Mouse (Mus musculus) bone marrow, adult 2 months (tissue): ENCODE measurements around the gene Gja10. TPM values are rescaled to one million over a fixed set of nuclear protein-coding genes. Genes with fewer than 3 reads are reported as not detected.

Experiments used
- H3K27ac ChIP-seq: fragments of 200-500 bp; 2 replicates; pipeline ENCODE4 v1.5.1; 2012; ENCODE audit warnings: low read depth, mild to moderate bottlenecking, control low read depth, inconsistent platforms, low read length; ENCODE audit not compliant: control insufficient read depth, poor library complexity, insufficient read depth
- H3K4me1 ChIP-seq: fragments of 200-500 bp; 2 replicates; pipeline ENCODE4 v1.6.1; 2011; ENCODE audit warnings: low read length; ENCODE audit not compliant: control insufficient read depth, insufficient read depth
- H3K4me3 ChIP-seq: fragments of 200-500 bp; replicated peaks from 2 replicates; pipeline ENCODE3; 2011; ENCODE audit warnings: mild to moderate bottlenecking, low read depth, low read length, control low read depth; ENCODE audit not compliant: control insufficient read depth
- CTCF ChIP-seq: fragments of 200-500 bp; IDR thresholded peaks from 2 replicates; pipeline ENCODE4 v1.5.1; 2011; ENCODE audit warnings: low read length, control low read depth; ENCODE audit not compliant: control insufficient read depth, insufficient read depth
- POLR2A ChIP-seq: fragments of 200-500 bp; IDR thresholded peaks from 2 replicates; pipeline ENCODE4 v1.6.1; 2011; ENCODE audit warnings: low read depth, mild to moderate bottlenecking, control low read depth, low read length, borderline replicate concordance; ENCODE audit not compliant: control insufficient read depth
- WGBS: fragments of 180-500 bp; shearing (Covaris S2); methylation state at CpG from one replicate; pipeline ENCODE4 v1.1.7; 2018; 5-methylcytosine and 5-hydroxymethylcytosine counted together
- polyA plus RNA-seq: library from polyadenylated mRNA; stranded (reverse); fragments of >200 nt; gene quantifications from 2 replicates; pipeline ENCODE4 v1.2.4, GENCODE M21; 2011; ENCODE audit warnings: low replicate concordance; ENCODE audit not compliant: missing spikeins, insufficient read depth, insufficient read length

Gene Gja10
- polyA plus RNA-seq, 1 experiment, result not detected

DNA sequence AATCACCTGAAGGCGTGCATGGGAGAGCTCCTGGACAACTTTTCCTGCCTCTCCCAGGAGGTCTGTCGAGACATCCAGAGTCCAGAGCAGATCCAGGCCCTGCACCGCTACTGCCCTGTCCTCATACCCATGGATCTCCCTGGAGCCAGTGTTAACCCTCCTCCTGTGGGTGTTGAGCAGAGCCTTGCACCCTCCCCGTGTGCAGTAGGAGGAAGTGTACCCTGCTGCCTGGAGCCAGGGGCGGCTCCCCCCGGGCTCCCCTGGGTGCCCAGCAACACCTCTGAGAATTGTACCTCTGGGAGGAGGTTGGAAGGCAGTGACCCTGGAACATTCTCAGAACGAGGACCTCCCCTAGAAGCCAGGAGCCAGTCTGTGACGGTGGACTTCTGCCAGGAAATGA lies 22.7 kb downstream of the Gja10 start:
- 30% methylated on average over 8 of the region's 8 CpGs for WGBS

DNA sequence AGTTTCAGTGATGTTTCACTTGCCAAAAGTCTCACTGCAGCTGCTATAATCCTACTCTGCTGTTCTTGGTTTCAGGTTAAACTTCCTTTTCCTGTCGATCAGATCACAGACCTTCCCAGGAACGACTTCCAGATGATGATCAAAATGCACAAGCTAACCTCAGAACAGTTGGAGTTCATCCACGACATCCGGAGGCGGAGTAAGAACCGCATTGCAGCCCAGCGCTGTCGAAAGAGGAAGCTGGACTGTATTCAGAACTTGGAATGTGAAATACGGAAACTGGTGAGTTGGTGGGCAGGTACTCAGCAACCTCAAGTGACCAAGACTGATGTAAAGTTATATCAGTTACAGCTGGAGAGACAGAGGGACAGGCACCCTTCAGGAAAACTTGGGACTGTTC lies 27.4 kb downstream of the Gja10 start:
- whole genome bisulfite sequencing, result 5% methylated on average over 9 of the region's 9 CpGs
- Histone ChIP-seq H3K4me3 (no peak overlapping the region), H3K27ac (no peak overlapping the region), H3K4me1 (peaks cover 2% of the 10 kb centered on the region)
- TF ChIP-seq POLR2A, result no peak
- no peak for TF ChIP-seq CTCF

More for the DNA sequence above, 22.7 kb downstream of the Gja10 start:
- Histone ChIP-seq H3K27ac (peak overlapping the region; percentile 12; the same call in 1 of the 2 replicates), H3K4me3 (no peak overlapping the region), H3K4me1 (peaks cover 2% of the 10 kb centered on the region)
- TF ChIP-seq POLR2A (no peak), CTCF (no peak)

DNA sequence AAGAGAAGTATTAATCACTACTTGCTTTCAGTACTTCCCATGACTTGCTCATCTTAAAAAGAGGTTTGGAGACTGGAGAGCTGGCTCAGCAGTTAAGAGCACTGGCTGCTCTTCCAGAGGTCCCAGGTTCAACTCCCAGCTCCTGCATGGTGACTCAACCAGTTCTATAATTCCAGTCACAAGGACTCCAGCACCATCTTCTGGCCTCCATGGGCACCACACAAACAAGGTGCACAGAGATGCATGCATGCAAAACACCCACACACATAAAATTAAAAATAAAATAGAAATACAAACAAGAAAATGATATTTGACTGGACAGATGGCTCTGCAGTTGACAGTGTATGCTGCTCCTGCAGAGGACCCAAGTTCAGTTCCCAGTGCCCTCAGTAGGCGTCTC lies 28.0 kb downstream of the Gja10 start:
- H3K4me3 ChIP-seq, result no peak overlapping the region
- TF ChIP-seq CTCF, result 0 out of 2 replicates have a peak, but pooled peaks have one; percentile 26
- no peak for TF ChIP-seq POLR2A
- 22% methylated on average over 1 of the region's 1 CpGs for WGBS
- H3K27ac ChIP-seq, result no peak overlapping the region
- peaks cover 4% of the 10 kb centered on the region for H3K4me1 ChIP-seq

DNA sequence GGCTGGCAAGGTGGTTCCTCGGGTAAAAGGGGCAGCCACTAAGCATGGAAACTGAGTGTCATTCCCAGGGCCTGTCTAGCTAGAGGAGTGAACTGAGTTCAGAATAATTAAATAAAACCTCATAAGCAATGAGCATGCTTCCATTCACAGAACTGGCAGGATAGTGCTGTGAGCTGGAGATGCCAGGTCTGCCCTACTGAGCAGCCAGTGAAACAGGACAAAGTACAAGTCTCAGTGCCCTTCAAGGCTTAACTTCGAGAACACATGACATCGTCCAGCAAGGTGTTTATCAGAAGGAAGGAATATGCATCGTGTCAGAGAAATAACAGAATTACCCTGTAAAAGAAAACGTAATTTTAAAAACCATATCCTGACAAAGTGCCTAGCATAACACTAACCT lies 29.0 kb downstream of the Gja10 start:
- no peak overlapping the region for H3K4me3 ChIP-seq
- WGBS, result 71% methylated on average over 5 of the region's 5 CpGs
- H3K4me1 ChIP-seq, result peaks cover 1% of the 10 kb centered on the region
- no peak for TF ChIP-seq POLR2A
- TF ChIP-seq CTCF, result no peak
- no peak overlapping the region for H3K27ac ChIP-seq

DNA sequence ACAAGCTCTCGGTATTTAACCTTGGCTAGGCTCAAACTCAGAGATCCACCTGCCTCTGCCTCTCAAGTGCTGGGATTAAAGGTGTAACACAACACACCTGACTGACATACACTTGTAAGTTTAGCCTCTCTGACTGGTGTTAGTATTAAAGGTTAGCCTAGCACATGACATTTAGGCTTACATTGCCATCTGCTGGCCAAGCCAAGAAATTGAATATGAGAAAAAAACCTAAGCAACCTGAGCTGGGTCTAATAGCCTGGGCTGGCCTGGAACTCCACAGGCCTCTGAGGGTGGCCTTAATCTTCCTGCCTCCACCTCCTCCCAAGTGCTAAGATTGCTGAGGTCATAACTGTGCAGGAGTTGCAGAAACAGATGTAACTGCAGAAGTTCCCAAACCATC lies 30.4 kb downstream of the Gja10 start:
- H3K4me1 ChIP-seq, result peaks cover 1% of the 10 kb centered on the region
- no peak overlapping the region for H3K4me3 ChIP-seq
- TF ChIP-seq CTCF (no peak), POLR2A (no peak)
- no peak overlapping the region for H3K27ac ChIP-seq
- WGBS, result 66% methylated on average over 1 of the region's 1 CpGs

DNA sequence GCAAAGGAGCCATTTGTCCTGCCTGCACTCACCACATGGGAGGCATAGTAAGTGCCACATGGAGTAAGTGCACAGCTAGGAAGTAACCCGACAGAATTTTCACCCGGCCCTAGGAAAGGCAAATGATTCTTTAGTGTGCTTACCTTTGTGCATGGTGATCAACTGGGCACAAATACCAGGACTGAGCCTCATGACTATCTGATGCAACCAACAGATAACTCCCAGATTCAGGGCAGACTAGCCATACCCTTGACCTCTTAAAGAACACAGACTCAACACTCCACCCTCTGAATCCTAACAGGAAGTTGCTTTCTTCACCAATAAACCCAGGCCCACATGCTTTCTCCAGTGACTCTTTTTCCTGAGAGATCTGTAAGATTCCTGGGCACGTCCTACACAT lies 31.1 kb downstream of the Gja10 start:
- Histone ChIP-seq H3K27ac (no peak overlapping the region), H3K4me1 (peaks cover 1% of the 10 kb centered on the region), H3K4me3 (no peak overlapping the region)
- TF ChIP-seq POLR2A (no peak), CTCF (no peak)
- WGBS, result 39% methylated on average over 3 of the region's 3 CpGs

DNA sequence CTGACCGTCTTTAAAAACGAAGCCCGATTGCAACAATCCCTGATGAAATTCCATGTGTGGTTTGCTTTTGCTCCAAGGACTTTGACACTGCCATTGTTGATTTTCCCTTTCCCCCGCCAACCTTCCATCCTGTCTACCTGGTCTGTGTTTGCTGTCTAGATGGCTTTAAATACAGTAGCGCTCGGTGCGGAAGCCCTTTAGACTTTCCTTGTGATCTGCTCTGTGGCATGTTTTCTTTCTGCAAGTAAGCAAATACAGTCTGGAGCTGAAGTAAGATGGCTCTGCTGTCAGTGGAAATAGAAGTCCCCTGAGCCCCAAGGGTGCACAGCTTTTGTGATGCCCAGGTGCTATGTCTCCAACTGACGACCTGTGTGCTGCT lies 31.6 kb downstream of the Gja10 start:
- H3K4me1 ChIP-seq, result peaks cover 1% of the 10 kb centered on the region
- TF ChIP-seq CTCF, result no peak
- no peak for TF ChIP-seq POLR2A
- no peak overlapping the region for H3K4me3 ChIP-seq
- no peak overlapping the region for H3K27ac ChIP-seq
- WGBS, result 75% methylated on average over 8 of the region's 8 CpGs

DNA sequence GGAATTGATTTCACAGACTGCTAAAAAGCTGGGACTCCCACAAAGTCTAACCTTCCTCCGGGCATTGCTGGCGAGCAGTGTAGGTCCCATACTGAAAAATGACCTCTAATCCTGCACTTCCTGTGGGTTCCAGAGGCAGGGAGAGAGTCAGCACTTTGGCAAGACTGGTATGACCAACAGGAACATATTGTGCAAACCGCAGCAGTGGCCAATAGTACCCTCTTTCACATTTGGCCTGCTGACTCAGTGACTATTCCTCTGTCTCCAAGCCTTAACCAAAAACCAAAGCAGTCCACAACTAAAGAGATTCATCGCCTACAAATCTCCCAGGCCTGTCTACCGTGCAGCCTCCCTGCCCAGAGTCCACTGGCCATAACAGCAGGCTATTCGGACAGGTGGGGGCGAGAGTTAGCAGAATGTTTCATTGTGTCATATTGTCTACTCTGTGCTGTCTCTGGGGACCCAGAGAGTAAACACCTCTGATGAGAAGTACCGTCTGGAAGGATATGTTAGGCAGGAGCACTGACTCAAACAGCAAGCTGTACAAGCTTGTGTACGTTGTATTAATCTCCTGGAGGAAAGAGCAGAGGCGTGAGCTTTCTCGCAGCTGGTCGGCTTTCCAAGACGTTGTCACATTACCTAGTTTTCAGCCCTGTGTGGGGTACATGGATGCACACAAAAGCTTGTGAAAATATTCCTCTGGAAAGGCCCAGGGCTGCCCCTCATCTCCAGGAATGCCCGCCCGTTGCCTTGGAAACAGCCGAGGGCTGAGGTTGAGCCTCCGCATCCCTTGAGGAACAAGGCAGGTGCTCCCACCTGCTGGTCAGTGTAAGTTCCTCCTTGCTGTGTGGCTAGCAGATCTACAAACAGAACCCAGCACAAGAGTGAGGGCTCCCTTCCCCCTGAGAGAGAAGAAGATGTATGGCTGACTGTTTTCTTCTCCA lies 32.3 kb downstream of the Gja10 start:
- Histone ChIP-seq H3K4me1 (peaks cover 3% of the 10 kb centered on the region), H3K4me3 (no peak overlapping the region), H3K27ac (no peak overlapping the region)
- TF ChIP-seq CTCF, result no peak
- no peak for TF ChIP-seq POLR2A
- WGBS, result 62% methylated on average over 17 of the region's 17 CpGs
